Mouse (Mus musculus): ENCODE data around the gene Olfr1061. TPM values are rescaled to one million over a fixed set of nuclear protein-coding genes. Genes with fewer than 3 reads are reported as not detected.
"Not testable (repeated sequence)": the region's sequence is repeated elsewhere in the genome, so short reads cannot be mapped to it uniquely, and the experiment has no call there.

Olfr1061 gene
- not detected for total RNA-seq (2021)
- long read RNA-seq, experiment 1: 0 reads
- long read RNA-seq, experiment 2: 0 reads

DNA sequence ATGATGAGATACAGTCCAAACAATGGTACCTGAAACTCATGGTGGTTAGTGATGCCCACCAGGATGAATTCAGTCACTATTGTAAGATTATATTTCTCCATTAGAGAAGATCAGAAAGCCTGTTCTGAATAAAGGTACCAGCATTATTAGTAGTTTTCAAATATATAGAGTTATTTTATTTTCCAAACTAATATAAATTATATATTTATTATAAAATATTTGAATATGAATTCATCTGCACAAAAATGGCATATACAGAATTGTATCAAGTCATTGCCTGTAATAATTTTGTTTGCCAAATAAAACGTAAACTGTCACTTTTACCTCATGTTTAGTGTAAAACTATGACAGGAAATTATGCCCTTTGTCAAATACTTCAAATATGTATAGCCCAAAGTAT is at the start of gene Olfr1061:
Gene Olfr1061, minus strand, starts transcription at position 101 of the 400 bp plus-strand sequence.
- DNase-seq: no peak

DNA sequence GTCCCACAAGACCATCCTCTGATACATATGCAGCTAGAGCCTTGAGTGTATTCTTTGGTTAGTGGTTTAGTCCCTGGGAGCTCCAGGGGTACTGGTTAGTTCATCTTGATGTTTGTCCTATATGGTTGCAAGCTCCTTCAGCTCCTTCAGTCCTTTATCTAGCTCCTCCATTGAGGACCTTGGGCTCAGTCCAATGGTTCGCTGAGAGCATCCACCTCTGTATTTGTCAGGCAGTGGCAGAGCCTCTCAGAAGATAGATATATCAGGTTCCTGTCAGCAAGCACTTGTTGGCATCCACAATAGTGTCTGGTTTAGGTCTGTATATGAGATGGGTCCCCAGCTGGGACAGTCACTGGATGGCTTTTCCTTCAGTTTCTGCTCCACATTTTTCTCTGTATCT is 46.6 kb upstream of the Olfr1061 start:
- DNase-seq: no peak

DNA sequence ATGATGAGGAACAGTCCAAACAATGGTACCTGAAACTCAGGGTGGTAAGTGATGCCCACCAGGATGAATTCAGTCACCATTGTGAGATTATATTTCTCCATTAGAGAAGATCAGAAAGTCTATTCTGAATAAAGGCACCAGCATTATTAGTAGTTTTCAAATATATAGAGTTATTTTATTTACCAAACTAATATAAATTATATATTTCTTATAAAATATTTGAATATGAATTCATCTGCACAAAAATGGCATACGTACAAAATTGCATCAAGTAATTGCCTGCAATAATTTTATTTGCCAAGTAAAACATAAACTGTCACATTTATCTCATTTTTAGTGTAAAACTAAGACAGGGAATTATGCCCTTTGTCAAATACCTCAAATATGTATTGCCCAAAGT is 42.3 kb upstream of the Olfr1061 start, which contains the start of gene Olfr1066:
Gene Olfr1066, minus strand, starts transcription at position 101 of the 400 bp plus-strand sequence.
- no peak for DNase-seq

DNA sequence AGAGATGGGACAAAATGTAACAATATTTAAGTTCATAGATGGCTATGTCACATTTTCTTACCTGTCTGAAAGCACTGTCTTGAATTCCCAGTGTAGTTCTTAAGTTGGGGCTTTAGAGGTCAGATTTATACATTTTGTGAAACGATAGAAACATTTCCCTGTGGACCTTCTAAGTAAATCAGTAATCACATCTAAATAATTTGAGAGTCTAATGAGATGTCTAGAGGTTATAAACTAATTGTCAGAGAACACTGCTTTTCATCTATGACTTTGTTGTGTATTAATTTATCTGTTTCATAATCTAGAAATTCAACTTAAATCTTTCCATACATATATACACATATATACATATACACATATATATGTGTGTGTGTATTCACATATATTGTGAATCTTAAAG is 36.6 kb upstream of the Olfr1061 start, which contains the start of gene Olfr1065:
Gene Olfr1065, minus strand, starts transcription at position 101 of the 400 bp plus-strand sequence.
- not testable (repeated sequence) for DNase-seq

DNA sequence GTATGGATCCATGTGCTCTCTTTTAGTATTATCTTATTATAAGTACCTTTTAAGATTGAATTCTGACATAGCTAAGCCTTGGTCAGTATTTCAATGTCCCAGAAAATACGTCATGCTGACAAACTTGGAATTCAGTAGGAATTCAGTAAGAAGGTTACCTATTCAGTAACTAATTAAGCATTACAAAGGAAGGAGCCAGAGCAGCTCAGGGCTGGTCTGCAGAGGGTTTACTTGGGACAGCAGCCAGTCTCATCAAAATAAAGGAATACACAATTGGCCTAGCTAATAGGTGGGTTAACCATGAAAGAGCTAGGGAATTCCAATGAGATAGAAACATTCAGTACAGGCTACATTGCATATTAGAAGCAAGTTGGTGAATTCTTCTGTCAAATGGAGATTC is 28.3 kb upstream of the Olfr1061 start:
- not testable (repeated sequence) for DNase-seq

DNA sequence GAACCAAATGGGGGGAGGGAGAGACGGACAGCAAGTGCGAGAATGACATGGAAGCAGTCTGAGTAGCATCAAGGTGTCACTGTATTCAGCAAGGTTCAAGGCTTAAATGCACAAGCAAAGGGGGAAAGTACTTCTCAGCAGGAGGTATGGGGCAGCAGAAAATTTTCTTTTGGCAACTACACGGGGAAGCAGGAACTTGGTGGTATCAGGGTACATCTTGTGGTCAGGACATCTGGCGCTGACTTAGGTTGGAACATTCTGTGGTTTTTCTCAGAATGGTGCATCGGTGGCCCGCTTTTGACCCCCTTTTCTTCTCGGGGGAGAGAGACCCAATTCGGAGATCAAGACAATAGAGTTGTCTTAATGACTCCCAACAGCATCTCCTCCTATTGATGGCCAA is 14.7 kb upstream of the Olfr1061 start:
- DNase-seq: not testable (repeated sequence)

DNA sequence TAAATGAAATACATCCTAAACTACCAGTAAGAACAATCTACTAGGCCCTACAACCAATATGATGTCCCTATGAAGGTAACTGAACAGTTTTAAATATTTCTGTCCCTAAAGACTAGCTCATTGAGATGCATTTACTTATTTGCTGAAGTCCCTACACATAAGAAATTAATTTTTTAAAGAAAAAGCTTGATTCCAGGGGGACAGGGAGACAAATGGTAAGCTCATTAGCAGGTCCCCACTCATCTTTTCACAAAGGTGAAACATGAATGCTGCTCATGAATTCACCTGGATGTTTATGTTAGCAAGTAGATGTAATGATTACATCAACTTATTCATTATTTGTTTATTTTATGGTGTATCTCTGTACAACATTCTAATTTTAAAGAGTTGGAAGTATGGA is 12.8 kb upstream of the Olfr1061 start, which contains the start of gene Olfr1062:
Gene Olfr1062, minus strand, starts transcription at position 101 of the 400 bp plus-strand sequence.
- not testable (repeated sequence) for DNase-seq

DNA sequence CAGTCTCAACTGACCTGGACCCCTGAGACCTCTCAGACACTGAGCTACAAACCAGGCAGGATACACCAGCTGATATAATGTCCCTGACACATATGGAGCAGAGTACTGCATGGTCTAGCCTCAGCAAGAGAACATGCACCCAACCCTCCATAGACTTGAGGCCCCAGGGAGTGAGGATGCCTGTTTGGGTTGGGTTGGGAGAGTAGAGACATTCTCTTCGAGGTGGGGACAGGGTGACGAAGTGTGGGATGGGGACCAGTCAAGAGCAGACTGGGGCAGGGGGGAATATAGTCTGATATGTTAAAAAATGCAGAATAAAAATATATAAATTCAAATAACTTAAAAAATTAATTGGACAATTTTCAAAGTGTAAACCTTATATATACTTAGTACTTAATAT is 18.7 kb downstream of the Olfr1061 start:
- DNase-seq: no peak

DNA sequence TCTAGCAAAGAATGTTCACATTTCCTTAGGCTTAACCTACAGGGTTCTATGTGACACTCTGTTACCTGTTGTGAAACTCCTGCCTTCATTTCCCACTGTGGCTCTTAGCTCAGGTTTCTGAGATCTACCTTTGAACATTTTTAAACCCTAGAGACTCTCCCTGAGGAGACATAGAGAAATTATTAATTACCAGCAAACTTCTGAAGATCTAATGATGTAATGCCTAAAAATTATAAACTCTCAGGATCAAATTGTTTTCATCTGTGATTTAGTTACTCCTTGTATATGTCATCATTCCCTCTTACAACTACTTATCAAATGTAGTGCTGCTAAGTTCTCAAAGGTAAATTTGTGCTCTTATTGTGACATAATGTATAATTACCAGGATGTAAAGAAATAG is 25.4 kb downstream of the Olfr1061 start, which contains the start of gene Olfr1058:
Gene Olfr1058, minus strand, starts transcription at position 101 of the 400 bp plus-strand sequence.
- DNase-seq: not testable (repeated sequence)

DNA sequence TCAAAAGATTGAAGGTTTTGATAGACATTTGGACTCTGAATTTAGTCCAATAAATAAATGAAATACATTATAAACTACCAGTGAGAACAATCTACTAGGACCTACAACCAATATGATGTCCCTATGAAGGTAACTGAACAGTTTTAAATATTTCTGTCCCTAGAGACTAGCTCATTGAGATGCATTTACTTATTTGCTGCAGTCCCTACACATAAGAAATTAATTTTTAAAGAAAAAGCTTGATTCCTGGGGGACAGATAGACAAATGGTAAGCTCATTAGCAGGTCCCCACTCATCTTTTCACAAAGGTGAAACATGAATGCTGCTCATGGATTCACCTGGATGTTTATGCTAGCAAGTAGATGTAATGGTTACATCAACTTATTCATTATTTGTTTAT is 35.6 kb downstream of the Olfr1061 start, which contains the start of gene Olfr1057:
Gene Olfr1057, minus strand, starts transcription at position 101 of the 400 bp plus-strand sequence.
- DNase-seq: no peak

DNA sequence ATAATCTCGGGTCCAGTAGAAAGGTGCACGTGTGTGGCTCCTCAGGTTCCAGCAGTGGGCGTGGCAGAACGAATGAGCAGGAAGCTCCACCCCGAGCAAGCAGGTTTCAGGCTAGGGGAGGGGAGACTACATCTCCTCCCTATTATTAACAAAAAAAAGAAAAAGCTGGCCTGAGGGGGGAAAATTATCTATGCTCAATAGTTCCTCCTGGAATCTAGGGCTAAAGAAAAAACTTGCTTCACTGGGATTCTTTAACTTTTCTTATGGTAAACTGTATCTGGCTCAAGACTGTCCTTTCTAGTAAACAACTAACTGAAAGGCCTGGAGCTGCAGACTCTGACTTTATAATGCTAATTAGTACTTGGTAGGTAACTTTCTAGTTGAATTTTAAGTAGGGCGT is 47.5 kb downstream of the Olfr1061 start:
- not testable (repeated sequence) for DNase-seq

Other genes starting within 250 kb of the Olfr1061 start
- gene Olfr1043, start 246.5 kb downstream of the Olfr1061 start, total RNA-seq (2021): not detected
- gene Olfr1044, start 236.2 kb downstream of the Olfr1061 start, total RNA-seq (2021): not detected
- gene Olfr52, start 228.4 kb downstream of the Olfr1061 start, total RNA-seq (2021): not detected
- gene Olfr1045, start 211.0 kb downstream of the Olfr1061 start, total RNA-seq (2021): not detected
- gene Olfr1046, start 194.7 kb downstream of the Olfr1061 start, total RNA-seq (2021): not detected
- not detected for gene Olfr1047, start 182.6 kb downstream of the Olfr1061 start, total RNA-seq (2021)
- gene Olfr1048, start 173.8 kb downstream of the Olfr1061 start, total RNA-seq (2021): not detected
- gene Olfr1049, start 155.7 kb downstream of the Olfr1061 start, total RNA-seq (2021): not detected
- gene Olfr1051, start 135.0 kb downstream of the Olfr1061 start, total RNA-seq (2021): not detected
- not detected for gene Olfr1052, start 121.6 kb downstream of the Olfr1061 start, total RNA-seq (2021)
- gene Olfr1053, start 98.8 kb downstream of the Olfr1061 start, total RNA-seq (2021): not detected
- gene Olfr1054, start 78.6 kb downstream of the Olfr1061 start, total RNA-seq (2021): not detected
- gene Olfr1055, start 63.8 kb downstream of the Olfr1061 start, total RNA-seq (2021): not detected
- not detected for gene Olfr1056, start 51.6 kb downstream of the Olfr1061 start, total RNA-seq (2021)
- gene Olfr1057, start 35.7 kb downstream of the Olfr1061 start, total RNA-seq (2021): not detected
- gene Olfr1058, start 25.5 kb downstream of the Olfr1061 start, total RNA-seq (2021): not detected
- gene Olfr1062, start 12.7 kb upstream of the Olfr1061 start, total RNA-seq (2021): not detected
- gene Olfr1065, start 36.5 kb upstream of the Olfr1061 start, total RNA-seq (2021): not detected
- not detected for gene Olfr1066, start 42.2 kb upstream of the Olfr1061 start, total RNA-seq (2021)
- not detected for gene Olfr228, start 73.3 kb upstream of the Olfr1061 start, total RNA-seq (2021)
- not detected for gene Olfr1076, start 94.4 kb upstream of the Olfr1061 start, total RNA-seq (2021)
- gene Olfr1079, start 128.4 kb upstream of the Olfr1061 start, total RNA-seq (2021): not detected
- gene Olfr1080, start 144.2 kb upstream of the Olfr1061 start, total RNA-seq (2021): not detected
- not detected for gene Olfr1082, start 184.9 kb upstream of the Olfr1061 start, total RNA-seq (2021)
- gene Olfr1084, start 225.7 kb upstream of the Olfr1061 start, total RNA-seq (2021): not detected
- not detected for gene Olfr1085, start 248.0 kb upstream of the Olfr1061 start, total RNA-seq (2021)